Mouse (Mus musculus): ENCODE data around the gene Yaf2.

- TF ChIP-seq POLR2A (IDR thresholded peaks at IDR 0.05; ENCODE audit: borderline replicate concordance, extremely low read depth, low read depth, low read length) (no peak), CTCF (IDR thresholded peaks at IDR 0.05; ENCODE audit: insufficient read depth, low read length) (no peak)
Observed at GRCm38 (mm10) chr15:93266361-93266760, 70.4 kb downstream of the Yaf2 start.

Data from lung, adult 2 months (tissue).